Mouse (Mus musculus) myocyte (in vitro differentiated cells): ENCODE measurements around the gene Pfkp.

Experiments
- CEBPB ChIP-seq: IDR thresholded peaks from 2 replicates; pipeline ENCODE4 v1.6.1; 2011; ENCODE audit warnings: mild to moderate bottlenecking, moderate library complexity; ENCODE audit not compliant: poor library complexity, insufficient read depth, severe bottlenecking
- E2F4 ChIP-seq: IDR thresholded peaks from one replicate; pipeline ENCODE4 v1.6.1; 2011; ENCODE audit warnings: mild to moderate bottlenecking, control low read depth, moderate library complexity; ENCODE audit not compliant: insufficient read depth
- MAX ChIP-seq: IDR thresholded peaks from one replicate; pipeline ENCODE4 v1.6.1; 2011; ENCODE audit warnings: low read depth, mild to moderate bottlenecking, control low read depth
- MYOD1 ChIP-seq, 3 experiments: IDR thresholded peaks; one replicate each; pipeline ENCODE4 v1.6.1; 2011; ENCODE audit warnings: control low read depth in 2 of 3, low read depth in 2 of 3, mild to moderate bottlenecking in 2 of 3, moderate library complexity in 1 of 3; ENCODE audit not compliant: insufficient read length in 2 of 3, control insufficient read depth in 1 of 3
- MYOG ChIP-seq, 3 experiments: IDR thresholded peaks; one replicate each; pipeline ENCODE4 v1.6.1; 2011; ENCODE audit warnings: control low read depth in 2 of 3, low read depth in 2 of 3, mild to moderate bottlenecking in 2 of 3; ENCODE audit not compliant: insufficient read length in 2 of 3, control insufficient read depth in 1 of 3, insufficient read depth in 1 of 3
- POLR2A ChIP-seq: IDR thresholded peaks from one replicate; pipeline ENCODE4 v1.6.1; 2011; ENCODE audit warnings: low read depth, mild to moderate bottlenecking, control low read depth, moderate library complexity; ENCODE audit not compliant: insufficient read length
- POLR2AphosphoS2 ChIP-seq: IDR thresholded peaks from one replicate; pipeline ENCODE4 v1.6.1; 2011; ENCODE audit warnings: low read depth, control low read depth; ENCODE audit not compliant: insufficient read length
- REST ChIP-seq: IDR thresholded peaks from one replicate; pipeline ENCODE4 v1.6.1; 2011; ENCODE audit warnings: mild to moderate bottlenecking, control low read depth, moderate library complexity; ENCODE audit not compliant: insufficient read depth, insufficient read length
- SRF ChIP-seq: IDR thresholded peaks from one replicate; pipeline ENCODE4 v1.6.1; 2011; ENCODE audit warnings: low read depth; ENCODE audit not compliant: control insufficient read depth, insufficient read length
- TCF12 ChIP-seq: IDR thresholded peaks from one replicate; pipeline ENCODE4 v1.6.1; 2011; ENCODE audit warnings: mild to moderate bottlenecking, control low read depth; ENCODE audit not compliant: poor library complexity, insufficient read depth, severe bottlenecking
- USF1 ChIP-seq: IDR thresholded peaks from one replicate; pipeline ENCODE4 v1.6.1; 2011; ENCODE audit warnings: low read depth, mild to moderate bottlenecking, control low read depth, moderate library complexity

DNA sequence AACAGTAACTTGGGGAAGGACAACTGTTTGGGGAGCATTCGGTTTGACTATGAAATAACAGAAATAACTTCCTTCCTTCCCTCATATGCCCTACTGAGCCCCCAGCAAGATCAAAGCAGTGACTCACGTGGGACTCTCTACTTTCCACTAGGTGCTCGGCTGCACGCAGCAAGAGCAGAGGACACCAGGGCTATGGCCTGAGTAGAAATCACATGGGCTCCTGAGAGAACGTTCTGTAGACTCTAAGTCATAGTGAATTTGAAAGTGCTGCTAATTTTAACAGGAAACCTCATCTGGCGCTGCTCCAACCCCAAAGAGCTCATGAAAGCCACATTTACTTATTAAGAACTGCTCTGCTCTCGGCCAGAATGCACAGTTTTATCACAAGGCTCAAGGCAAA, 15.1 kb downstream of the Pfkp start:
- no peak for TF ChIP-seq POLR2A
- no peak for TF ChIP-seq E2F4
- TF ChIP-seq MAX = no peak
- TF ChIP-seq USF1 = no peak
- TF ChIP-seq POLR2AphosphoS2 = no peak
- TF ChIP-seq CEBPB = no peak
- TF ChIP-seq REST = no peak
- no peak for TF ChIP-seq TCF12
- no peak for TF ChIP-seq MYOD1 (IDR thresholded peaks at IDR 0.05; ENCODE audit: control insufficient read depth in 1 of 3, insufficient read length in 2 of 3, low read depth in 2 of 3)
- TF ChIP-seq SRF = no peak
- no peak for TF ChIP-seq MYOG (IDR thresholded peaks at IDR 0.05; ENCODE audit: control insufficient read depth in 1 of 3, insufficient read depth in 1 of 3, insufficient read length in 2 of 3, low read depth in 2 of 3)
